Mouse (Mus musculus): ENCODE data around the gene Tph1.

GRCm38 (mm10) chr7:46686827-46687226 lies 14.5 kb upstream of the Tph1 start:
- TF ChIP-seq CTCF (IDR thresholded peaks at IDR 0.05; ENCODE audit: low read depth, low read length) (no peak), POLR2A (IDR thresholded peaks at IDR 0.05; ENCODE audit: borderline replicate concordance, low read depth, low read length) (no peak)
